ENCODE assay signal across 25 mouse cellular contexts in genomic region chr7:66406971-66407370, GRCm38 (mm10). TPM values are rescaled to one million over a fixed set of nuclear protein-coding genes. Genes with fewer than 3 reads are reported as not detected.
DNase-seq lines count a peak whose midpoint lies in the region; ATAC-seq lines count a peak whose summit lies in the region.
"Had no signal": no experiment of that assay in that cellular context is flagged by ENCODE, and none has a peak within 500 bp of the region (broad histone marks: within the 10 kb centered on the region; RNA-seq: fewer than 3 reads in every experiment).

No protein-coding gene starts in this region.

- WGBS in embryonic facial prominence, embryonic 13.5 days, result 80% methylated on average over 8 of the region's 8 CpGs
- 77% methylated on average over 8 of the region's 8 CpGs for WGBS in embryonic facial prominence, embryonic 10.5 days

- H3K9me3 ChIP-seq in embryonic facial prominence, embryonic 13.5 days, result no peaks in the 10 kb centered on the region
- H3K9me3 ChIP-seq in embryonic facial prominence, embryonic 10.5 days, result no peaks in the 10 kb centered on the region
- H3K9me3 ChIP-seq: forebrain, embryonic 15.5 days; heart, embryonic 15.5 days; hindbrain, embryonic 13.5 days had no signal

- H3K9ac ChIP-seq in embryonic facial prominence, embryonic 13.5 days, result 0 out of 2 replicates have a peak overlapping the region, but pooled peaks have one; percentile 16
- H3K9ac ChIP-seq: forebrain, embryonic 15.5 days; heart, embryonic 15.5 days; hindbrain, embryonic 13.5 days had no signal

- H3K36me3 ChIP-seq in embryonic facial prominence, embryonic 13.5 days, result no peaks in the 10 kb centered on the region
- H3K36me3 ChIP-seq in embryonic facial prominence, embryonic 10.5 days (replicated peaks), result no peaks in the 10 kb centered on the region
- H3K36me3 ChIP-seq: forebrain, embryonic 15.5 days; heart, embryonic 15.5 days; hindbrain, embryonic 13.5 days had no signal

- no peak overlapping the region for H3K4me2 ChIP-seq in embryonic facial prominence, embryonic 13.5 days
- H3K4me2 ChIP-seq: forebrain, embryonic 15.5 days; heart, embryonic 11.5 days; heart, embryonic 15.5 days; hindbrain, embryonic 13.5 days had no signal

- H3K4me3 ChIP-seq in embryonic facial prominence, embryonic 13.5 days, result no peak overlapping the region
- H3K4me3 ChIP-seq in embryonic facial prominence, embryonic 10.5 days, result no peak overlapping the region
- H3K4me3 ChIP-seq: forebrain, embryonic 15.5 days; heart, embryonic 15.5 days; hindbrain, embryonic 13.5 days had no signal

- ATAC-seq in embryonic facial prominence, embryonic 13.5 days (ENCODE audit: insufficient number of reproducible peaks, insufficient read depth, low FRiP score, low TSS enrichment, low read depth), result no peak
- ATAC-seq: forebrain, embryonic 15.5 days had no signal

- H3K4me1 ChIP-seq in embryonic facial prominence, embryonic 13.5 days, result peaks cover 25% of the 10 kb centered on the region
- peaks cover 29% of the 10 kb centered on the region for H3K4me1 ChIP-seq in embryonic facial prominence, embryonic 10.5 days
- H3K4me1 ChIP-seq: forebrain, embryonic 15.5 days had no signal

- H3K27ac ChIP-seq in embryonic facial prominence, embryonic 13.5 days, result no peak overlapping the region
- H3K27ac ChIP-seq in embryonic facial prominence, embryonic 10.5 days (replicated peaks), result no peak overlapping the region
- H3K27ac ChIP-seq: forebrain, embryonic 15.5 days; heart, embryonic 15.5 days; hindbrain, embryonic 13.5 days; hindbrain, postnatal 0 days had no signal

- H3K27me3 ChIP-seq in embryonic facial prominence, embryonic 13.5 days, result peaks cover 3% of the 10 kb centered on the region; the same call in 1 of the 2 replicates
- H3K27me3 ChIP-seq in embryonic facial prominence, embryonic 10.5 days (replicated peaks; ENCODE audit: low read depth, poor library complexity, severe bottlenecking), result peaks cover 22% of the 10 kb centered on the region
- H3K27me3 ChIP-seq: forebrain, embryonic 15.5 days had no signal

- DNase-seq in embryonic facial prominence, embryonic 10.5 days (ENCODE audit: low spot score), result no peak
- DNase-seq in ovary, adult 18-20 months (ENCODE audit: low spot score), result peak; percentile 67
- DNase-seq in ovary, postnatal 14 days (ENCODE audit: low spot score), result no peak
- peak; percentile 49 for DNase-seq in adrenal gland, postnatal 10 days
- peak; percentile 47 to 52 for DNase-seq in adrenal gland, postnatal 36 days
- no peak for DNase-seq in embryo, embryonic 10 days (ENCODE audit: low spot score)
- DNase-seq: cerebellum, adult 8-10 months; cerebellum, postnatal 25 days; gastrocnemius, postnatal 36 days; kidney, adult 2 months had no signal

RNA-seq across cellular contexts. Expression of gene Lrrk1, which starts 18.8 kb away (rescaled TPM):
- polyA plus RNA-seq in embryonic facial prominence, embryonic 13.5 days (2015; fragmentation: Nextera tagmentation; extraction: Ambion mirVana), result 14.3 and 15.8 TPM in 2 replicates
- polyA plus RNA-seq in embryonic facial prominence, embryonic 10.5 days (2016; fragmentation: Nextera tagmentation; extraction: Ambion mirVana), result 8.5 and 8.7 TPM in 2 replicates
- 10 to 100 TPM; 12.4 to 16.4 TPM for total RNA-seq in adrenal gland, postnatal 10 days (2021)
- total RNA-seq in adrenal gland, postnatal 36 days (2021), result 10 to 100 TPM; 15.3 to 15.5 TPM

RNA-seq across cellular contexts. Expression of gene Aldh1a3, which starts 20.3 kb away (rescaled TPM):
- 17.3 and 18.8 TPM in 2 replicates for polyA plus RNA-seq in embryonic facial prominence, embryonic 13.5 days (2015; fragmentation: Nextera tagmentation; extraction: Ambion mirVana)
- polyA plus RNA-seq in embryonic facial prominence, embryonic 10.5 days (2016; fragmentation: Nextera tagmentation; extraction: Ambion mirVana), result 39.7 and 47.1 TPM in 2 replicates
- total RNA-seq in adrenal gland, postnatal 10 days (2021), result 10 to 100 TPM; 11.4 to 12.4 TPM
- 10 to 100 TPM in 1 of 2 experiments, 1 to 10 TPM in 1; 9.2 to 10.4 TPM for total RNA-seq in adrenal gland, postnatal 36 days (2021)
- total RNA-seq: hematopoietic stem cell, adult 5-6 weeks had no signal

RNA-seq across cellular contexts. Expression of gene Gm10974, which starts 41.3 kb away (rescaled TPM):
- not detected in 2 replicates for polyA plus RNA-seq in embryonic facial prominence, embryonic 13.5 days (2015; fragmentation: Nextera tagmentation; extraction: Ambion mirVana)
- not detected in 2 replicates for polyA plus RNA-seq in embryonic facial prominence, embryonic 10.5 days (2016; fragmentation: Nextera tagmentation; extraction: Ambion mirVana)
- not detected for total RNA-seq in adrenal gland, postnatal 10 days (2021)
- total RNA-seq in adrenal gland, postnatal 36 days (2021), result not detected
- total RNA-seq: ES-E14; gastrocnemius, adult 8-10 months; gastrocnemius, postnatal 36 days; heart, adult 18-20 months; heart, postnatal 14 days; hematopoietic stem cell, adult 5-6 weeks; hindbrain, postnatal 0 days had no signal
- polyA plus RNA-seq: cortical plate, adult 2 months; embryonic facial prominence, embryonic 11.5 days; forebrain, embryonic 11.5 days; forebrain, embryonic 15.5 days; heart, embryonic 11.5 days; heart, embryonic 15.5 days; hindbrain, embryonic 13.5 days; hindbrain, postnatal 0 days; intestine, embryonic 14.5 days; kidney, adult 2 months had no signal

Comparison
In these comparisons a context has a peak if more than half of its experiments do, and no peak if none do; other contexts are left out.
1. DNase-seq: peak in ovary, adult 18-20 months (single experiment), adrenal gland, postnatal 10 days (single experiment) and adrenal gland, postnatal 36 days (2 of 2); none in embryonic facial prominence, embryonic 10.5 days (single experiment), ovary, postnatal 14 days (single experiment) and embryo, embryonic 10 days (single experiment).